Mouse (Mus musculus) adipocyte (in vitro differentiated cells): ENCODE measurements around the gene Anapc5.

Source experiments
- DNase-seq: peaks from one replicate; pipeline ENCODE4 v3.0.0-alpha.2; 2016; ENCODE audit warnings: low spot score

The Anapc5 gene

GRCm38 (mm10) chr5:122820777-122821523 lies at the start of gene Anapc5:
TSS of gene Anapc5 (minus strand) at chr5:122821339.
- DNase-seq = peak; percentile 99

GRCm38 (mm10) chr5:122863053-122863452 lies 41.9 kb upstream of the Anapc5 start:
- DNase-seq = no peak

- no peak for DNase-seq
These were observed 34.7 kb upstream of the Anapc5 start for GRCm38 (mm10) chr5:122855858-122856257.

GRCm38 (mm10) chr5:122852611-122853010 lies 31.5 kb upstream of the Anapc5 start:
- DNase-seq = no peak

GRCm38 (mm10) chr5:122850319-122851002 lies 29.3 kb upstream of the Anapc5 start:
- peak; percentile 48 for DNase-seq

GRCm38 (mm10) chr5:122849521-122850318 lies 28.6 kb upstream of the Anapc5 start, which contains the start of gene Rnf34:
TSS of gene Rnf34 (plus strand) at chr5:122850048.
- peak; percentile 98 for DNase-seq

GRCm38 (mm10) chr5:122843799-122844198 lies 22.7 kb upstream of the Anapc5 start:
- no peak for DNase-seq

- no peak for DNase-seq
These were observed 20.0 kb upstream of the Anapc5 start for GRCm38 (mm10) chr5:122841126-122841525.

- no peak for DNase-seq
These were observed 11.9 kb upstream of the Anapc5 start for GRCm38 (mm10) chr5:122832996-122833395.

GRCm38 (mm10) chr5:122832536-122832935 lies 11.4 kb upstream of the Anapc5 start:
- no peak for DNase-seq

- no peak for DNase-seq
These were observed 4.0 kb upstream of the Anapc5 start for GRCm38 (mm10) chr5:122825099-122825498.

- DNase-seq = no peak
These were observed 3.3 kb upstream of the Anapc5 start for GRCm38 (mm10) chr5:122824450-122824849.

- DNase-seq = no peak
These were observed 2.8 kb upstream of the Anapc5 start for GRCm38 (mm10) chr5:122823976-122824375.

- no peak for DNase-seq
These were observed 1.3 kb upstream of the Anapc5 start for GRCm38 (mm10) chr5:122822441-122822840.

- no peak for DNase-seq
These were observed 366 bp upstream of the Anapc5 start for GRCm38 (mm10) chr5:122821524-122821885.

- DNase-seq = no peak
These were observed 8.4 kb downstream of the Anapc5 start for GRCm38 (mm10) chr5:122812699-122813098.

GRCm38 (mm10) chr5:122811364-122812079 lies 9.6 kb downstream of the Anapc5 start:
- DNase-seq = peak; percentile 45

GRCm38 (mm10) chr5:122805503-122805902 lies 15.6 kb downstream of the Anapc5 start:
- DNase-seq = no peak

GRCm38 (mm10) chr5:122802706-122803105 lies 18.4 kb downstream of the Anapc5 start:
- no peak for DNase-seq

- DNase-seq = no peak
These were observed 19.5 kb downstream of the Anapc5 start for GRCm38 (mm10) chr5:122801684-122802083.

GRCm38 (mm10) chr5:122800345-122801010 lies 20.7 kb downstream of the Anapc5 start:
- DNase-seq = no peak
